ENCODE assay signal across 18 mouse cellular contexts in genomic region chr15:36878960-36879359, GRCm38 (mm10).
DNase-seq lines count a peak whose midpoint lies in the region; ATAC-seq and TF ChIP-seq lines count a peak whose summit lies in the region.
"Had no signal": no experiment of that assay in that cellular context is flagged by ENCODE, and none has a peak within 500 bp of the region (broad histone marks: within the 10 kb centered on the region; RNA-seq: fewer than 3 reads in every experiment).

No protein-coding gene starts in this region.

- TF ChIP-seq RAD21 in MEL (IDR thresholded peaks at IDR 0.05; ENCODE audit: low read depth, low read length): no peak

- DNase-seq in liver, embryonic 11.5 days (ENCODE audit: low spot score): no peak
- DNase-seq in liver: no peak
- peak; percentile 60 for DNase-seq in MEL (ENCODE audit: low read depth, low spot score)
- no peak for DNase-seq in kidney, adult 9 months
- DNase-seq in ovary, postnatal 36 days (ENCODE audit: low spot score): no peak
- DNase-seq: cerebellum, postnatal 14 days; gastrocnemius, postnatal 25 days; kidney, adult 11 months; kidney, postnatal 4 days; left cerebral cortex, postnatal 4 days; lung, adult 18-20 months; right cerebral cortex, postnatal 25 days had no signal

- 0 out of 2 replicates have a peak overlapping the region, but pooled peaks have one; percentile 25 for H3K4me3 ChIP-seq in liver, embryonic 11.5 days (ENCODE audit: low read depth, low read length)
- H3K4me3 ChIP-seq in MEL (ENCODE audit: control insufficient read depth in 1 of 2, insufficient read depth in 1 of 2, low read depth in 2 of 2, low read length in 2 of 2): peak overlapping the region; percentile 29 to 41; a peak in 3 of 4 replicates
- peak overlapping the region; percentile 6; the same call in 1 of the 2 replicates for H3K4me3 ChIP-seq in cortical plate, adult 2 months (ENCODE audit: insufficient read depth, low read length)
- peak overlapping the region; percentile 12; the same call in 1 of the 2 replicates for H3K4me3 ChIP-seq in macrophage (ENCODE audit: inconsistent target)
- H3K4me3 ChIP-seq: embryonic facial prominence, embryonic 13.5 days; heart, embryonic 13.5 days; hindbrain, embryonic 12.5 days had no signal

- TF ChIP-seq EP300 in MEL (IDR thresholded peaks at IDR 0.05; ENCODE audit: low read depth in 1 of 2, low read length in 2 of 2): peak in 1 of 2 experiments; percentile 33; a peak in 2 of 4 replicates

- no peak for ATAC-seq in liver, embryonic 11.5 days (replicated peaks; ENCODE audit: low FRiP score)
- ATAC-seq: Patski had no signal

- H3K9me3 ChIP-seq in liver, embryonic 11.5 days (ENCODE audit: control insufficient read depth, low read length): no peaks in the 10 kb centered on the region
- H3K9me3 ChIP-seq in MEL (replicated peaks; ENCODE audit: insufficient read depth, low read length): no peaks in the 10 kb centered on the region
- H3K9me3 ChIP-seq: embryonic facial prominence, embryonic 13.5 days; hindbrain, embryonic 12.5 days had no signal

- TF ChIP-seq POLR2A in MEL (IDR thresholded peaks at IDR 0.05; ENCODE audit: control insufficient read depth in 1 of 2, insufficient read depth in 1 of 2, low read depth in 1 of 2, low read length in 2 of 2, poor library complexity in 1 of 2): no peak
- TF ChIP-seq POLR2A in cortical plate, adult 2 months (IDR thresholded peaks at IDR 0.05; ENCODE audit: extremely low read depth, insufficient read depth, low read length): no peak

- H3K4me2 ChIP-seq in liver, embryonic 11.5 days: peak overlapping the region; percentile 22; the same call in 1 of the 2 replicates
- H3K4me2 ChIP-seq: embryonic facial prominence, embryonic 13.5 days; heart, embryonic 13.5 days; hindbrain, embryonic 12.5 days had no signal

- peaks cover 9% of the 10 kb centered on the region for H3K79me2 ChIP-seq in MEL (ENCODE audit: control insufficient read depth, insufficient read depth, low read length, poor library complexity)
- H3K79me2 ChIP-seq in macrophage (ENCODE audit: inconsistent target): no peaks in the 10 kb centered on the region

- no peaks in the 10 kb centered on the region for H3K27me3 ChIP-seq in liver, embryonic 11.5 days (replicated peaks; ENCODE audit: control insufficient read depth, insufficient read depth, low read length)
- no peaks in the 10 kb centered on the region for H3K27me3 ChIP-seq in MEL (ENCODE audit: control insufficient read depth in 1 of 2, insufficient read depth in 2 of 2, low read length in 2 of 2)
- H3K27me3 ChIP-seq: embryonic facial prominence, embryonic 13.5 days; heart, embryonic 13.5 days; hindbrain, embryonic 12.5 days; Patski had no signal

- WGBS in liver, embryonic 11.5 days: 17% methylated on average over 5 of the region's 5 CpGs
- 54% methylated on average over 5 of the region's 5 CpGs for WGBS in macrophage (ENCODE audit: missing documents)

- peaks cover 18% of the 10 kb centered on the region for H3K4me1 ChIP-seq in liver, embryonic 11.5 days (replicated peaks; ENCODE audit: control insufficient read depth, insufficient read depth, low read length)
- peaks cover 24 to 62% of the 10 kb centered on the region in 2 experiments for H3K4me1 ChIP-seq in MEL (ENCODE audit: control insufficient read depth in 1 of 2, insufficient read depth in 2 of 2, low read length in 2 of 2)
- H3K4me1 ChIP-seq in cortical plate, adult 2 months (ENCODE audit: control insufficient read depth, insufficient read depth, low read length): no peaks in the 10 kb centered on the region

- H3K27ac ChIP-seq in liver, embryonic 11.5 days (ENCODE audit: low read depth, low read length): 0 out of 2 replicates have a peak overlapping the region, but pooled peaks have one; percentile 34
- H3K27ac ChIP-seq in MEL (ENCODE audit: control insufficient read depth, low read depth, low read length): peak overlapping the region; percentile 81
- H3K27ac ChIP-seq in cortical plate, adult 2 months (ENCODE audit: insufficient read depth, low read length): no peak overlapping the region
- no peak overlapping the region for H3K27ac ChIP-seq in macrophage
- H3K27ac ChIP-seq: heart, embryonic 13.5 days; hindbrain, embryonic 12.5 days had no signal

- no peak for TF ChIP-seq CTCF in MEL (IDR thresholded peaks at IDR 0.05 in 2 of 3, conservative IDR thresholded peaks at IDR 0.05 in 1 of 3; ENCODE audit: control insufficient read depth in 1 of 3, insufficient read depth in 1 of 3, low read depth in 2 of 3, low read length in 3 of 3, poor library complexity in 1 of 3, severe bottlenecking in 1 of 3)
- no peak for TF ChIP-seq CTCF in cortical plate, adult 2 months (IDR thresholded peaks at IDR 0.05; ENCODE audit: extremely low read depth, insufficient read depth, low read length)

- H3K36me3 ChIP-seq in liver, embryonic 11.5 days (ENCODE audit: control insufficient read depth, insufficient read depth, low read length): no peaks in the 10 kb centered on the region
- peaks cover 0 to 63% of the 10 kb centered on the region in 2 experiments; a peak in 2 of 4 replicates for H3K36me3 ChIP-seq in MEL (ENCODE audit: control insufficient read depth in 1 of 2, insufficient read depth in 2 of 2, low read length in 2 of 2)
- no peaks in the 10 kb centered on the region for H3K36me3 ChIP-seq in macrophage (ENCODE audit: inconsistent target)
- H3K36me3 ChIP-seq: embryonic facial prominence, embryonic 13.5 days; heart, embryonic 13.5 days; hindbrain, embryonic 12.5 days had no signal

- no peak overlapping the region; the same call in 1 of the 2 replicates for H3K9ac ChIP-seq in liver, embryonic 11.5 days (ENCODE audit: low read depth, low read length)
- peak overlapping the region; percentile 65 for H3K9ac ChIP-seq in MEL (ENCODE audit: control insufficient read depth, low read depth, low read length, poor library complexity, severe bottlenecking)
- H3K9ac ChIP-seq: embryonic facial prominence, embryonic 13.5 days; hindbrain, embryonic 12.5 days had no signal

TF ChIP-seq in MEL, 35 proteins besides CTCF, POLR2A, EP300 and RAD21:
- peak; percentile 10; the same call in 1 of the 2 replicates for TF ChIP-seq SIN3A (IDR thresholded peaks at IDR 0.05; ENCODE audit: low read length)
- no peak for TF ChIP-seq BHLHE40 (IDR thresholded peaks at IDR 0.05; ENCODE audit: borderline replicate concordance, low read depth, low read length)
- TF ChIP-seq MAFK (IDR thresholded peaks at IDR 0.05; ENCODE audit: borderline replicate concordance, low read depth, low read length): peak; percentile 69; the same call in 1 of the 2 replicates
- TF ChIP-seq NELFE (IDR thresholded peaks at IDR 0.05; ENCODE audit: low read depth, low read length): 0 out of 2 replicates have a peak, but pooled peaks have one; percentile 17
- peak; percentile 23; the same call in 1 of the 2 replicates for TF ChIP-seq MAX (IDR thresholded peaks at IDR 0.05; ENCODE audit: low read length)
- TF ChIP-seq TAL1 (IDR thresholded peaks at IDR 0.05; ENCODE audit: low read length): no peak
TF ChIP-seq in MEL: peak in this region for 4.

Comparison
In these comparisons a context has a peak if more than half of its experiments do, and no peak if none do; other contexts are left out.
1. H3K27ac ChIP-seq: peak in liver, embryonic 11.5 days (single experiment) and MEL (single experiment); none in cortical plate, adult 2 months (single experiment) and macrophage (single experiment).
2. Peak in every context shown above with its lines, with median percentiles within 50 percentile points of each other: H3K4me3 ChIP-seq.